Mouse (Mus musculus): ENCODE data around the gene Bbip1. TPM values are rescaled to one million over a fixed set of nuclear protein-coding genes. Genes with fewer than 3 reads are reported as not detected.
A peak's percentile ranks its signal among the peaks of the same experiment; 100 is the strongest.
"Not testable (repeated sequence)": the region's sequence is repeated elsewhere in the genome, so short reads cannot be mapped to it uniquely, and the experiment has no call there.

Bbip1 gene
- total RNA-seq, 2 experiments from 2014 or later, result 53.4 to 54.9 TPM

- intact Hi-C loops (cut with DNase I), result no loop called here
Observed at GRCm38 (mm10) chr19:53933050-53933449, 11.4 kb downstream of the Bbip1 start.

GRCm38 (mm10) chr19:53929218-53929617 is 15.2 kb downstream of the Bbip1 start:
- intact Hi-C loops (cut with DNase I), result loop anchor here (5.0 kb wide), 2 partner anchors 157 to 282 kb away; no protein-coding TSS in a partner anchor
- no peak for DNase-seq (ENCODE audit: low spot score in 2 of 2)

More at GRCm38 (mm10) chr19:53933050-53933449, 11.4 kb downstream of the Bbip1 start:
- DNase-seq (ENCODE audit: low spot score in 2 of 2), result no peak

GRCm38 (mm10) chr19:53926705-53927104 is 17.7 kb downstream of the Bbip1 start:
- DNase-seq (ENCODE audit: low spot score in 2 of 2), result no peak
- intact Hi-C loops (cut with DNase I), result loop anchor here (5.0 kb wide), 2 partner anchors 154 to 279 kb away; no protein-coding TSS in a partner anchor

GRCm38 (mm10) chr19:53925338-53925751 is 19.1 kb downstream of the Bbip1 start:
- no peak for DNase-seq (ENCODE audit: low spot score in 2 of 2)
- intact Hi-C loops (cut with DNase I), result loop anchor here (5.0 kb wide), 2 partner anchors 153 to 278 kb away; no protein-coding TSS in a partner anchor

- DNase-seq (ENCODE audit: low spot score in 2 of 2); intact Hi-C loops (cut with DNase I): not testable (repeated sequence)
Observed at GRCm38 (mm10) chr19:53921996-53922395, 22.4 kb downstream of the Bbip1 start.

- intact Hi-C loops (cut with DNase I), result no loop called here
- DNase-seq (ENCODE audit: low spot score in 2 of 2), result no peak
Observed at GRCm38 (mm10) chr19:53919541-53919940, 24.9 kb downstream of the Bbip1 start.

GRCm38 (mm10) chr19:53914950-53915349 is 29.5 kb downstream of the Bbip1 start:
- intact Hi-C loops (cut with DNase I), result no loop called here

GRCm38 (mm10) chr19:53906703-53907070 is 37.7 kb downstream of the Bbip1 start:
- intact Hi-C loops (cut with DNase I); DNase-seq (ENCODE audit: low spot score in 2 of 2): not testable (repeated sequence)

More at GRCm38 (mm10) chr19:53914950-53915349, 29.5 kb downstream of the Bbip1 start:
- DNase-seq (ENCODE audit: low spot score in 2 of 2), result no peak

GRCm38 (mm10) chr19:53906033-53906702 is 38.3 kb downstream of the Bbip1 start:
- DNase-seq (ENCODE audit: low spot score in 2 of 2), result no peak
- intact Hi-C loops (cut with DNase I), result no loop called here

GRCm38 (mm10) chr19:53904833-53905480 is 39.5 kb downstream of the Bbip1 start:
- DNase-seq (ENCODE audit: low spot score in 2 of 2), result no peak
- intact Hi-C loops (cut with DNase I), result loop anchor here (2.0 kb wide), 2 partner anchors 96 to 136 kb away; no protein-coding TSS in a partner anchor

- DNase-seq (ENCODE audit: low spot score in 2 of 2), result peak; percentile 62 to 70
- intact Hi-C loops (cut with DNase I), result loop anchor here (2.0 kb wide), 3 partner anchors 51 to 135 kb away; no protein-coding TSS in a partner anchor
Observed at GRCm38 (mm10) chr19:53903507-53904321, 40.7 kb downstream of the Bbip1 start.

GRCm38 (mm10) chr19:53902739-53903487 is 41.5 kb downstream of the Bbip1 start:
- DNase-seq (ENCODE audit: low spot score in 2 of 2), result peak; percentile 95 to 97

GRCm38 (mm10) chr19:53901931-53902738 is 42.3 kb downstream of the Bbip1 start:
- DNase-seq (ENCODE audit: low spot score in 2 of 2), result no peak
- intact Hi-C loops (cut with DNase I), result loop anchor here (2.0 kb wide), 1 partner anchor 49 kb away; no protein-coding TSS in a partner anchor

More at GRCm38 (mm10) chr19:53902739-53903487, 41.5 kb downstream of the Bbip1 start:
- intact Hi-C loops (cut with DNase I), result loop anchor here (2.0 kb wide), 1 partner anchor 50 kb away; no protein-coding TSS in a partner anchor

GRCm38 (mm10) chr19:53899941-53900610 is 44.4 kb downstream of the Bbip1 start:
- DNase-seq (ENCODE audit: low spot score in 2 of 2), result no peak
- intact Hi-C loops (cut with DNase I), result no loop called here

- DNase-seq (ENCODE audit: low spot score in 2 of 2), result no peak
- intact Hi-C loops (cut with DNase I), result no loop called here
Observed at GRCm38 (mm10) chr19:53898970-53899900, 45.2 kb downstream of the Bbip1 start.

GRCm38 (mm10) chr19:53898498-53898897 is 45.9 kb downstream of the Bbip1 start:
- no peak for DNase-seq (ENCODE audit: low spot score in 2 of 2)
- intact Hi-C loops (cut with DNase I), result no loop called here

GRCm38 (mm10) chr19:53898046-53898445 is 46.4 kb downstream of the Bbip1 start:
- DNase-seq (ENCODE audit: low spot score in 2 of 2), result no peak
- intact Hi-C loops (cut with DNase I), result no loop called here

Measured in left cerebral cortex, postnatal 36 days (tissue).